Mouse (Mus musculus) heart, embryonic 10.5 days (tissue): ENCODE data around the gene Eqtn. TPM values are rescaled to one million over a fixed set of nuclear protein-coding genes. Genes with fewer than 3 reads are reported as not detected.

Source experiments
- DNase-seq: peaks from one replicate; pipeline ENCODE4 v3.0.0-alpha.2; 2017; ENCODE audit warnings: low spot score
- H3K27ac ChIP-seq: fragments of 300-500 bp; sonication (generic); 2 replicates; pipeline ENCODE4 v1.5.1; 2016; ENCODE audit warnings: mild to moderate bottlenecking
- H3K27me3 ChIP-seq: fragments of 300-500 bp; sonication (generic); 2 replicates; pipeline ENCODE4 v1.6.1; 2016; ENCODE audit warnings: mild to moderate bottlenecking; ENCODE audit not compliant: poor library complexity, insufficient read depth, severe bottlenecking
- H3K36me3 ChIP-seq: fragments of 300-500 bp; sonication (generic); 2 replicates; pipeline ENCODE4 v1.6.1; 2016; ENCODE audit warnings: mild to moderate bottlenecking, moderate library complexity
- H3K4me1 ChIP-seq: fragments of 300-500 bp; sonication (generic); 2 replicates; pipeline ENCODE4 v1.6.1; 2016; ENCODE audit warnings: mild to moderate bottlenecking
- H3K4me3 ChIP-seq: fragments of 300-500 bp; sonication (generic); 2 replicates; pipeline ENCODE4 v1.5.1; 2016; ENCODE audit warnings: mild to moderate bottlenecking, moderate library complexity
- H3K9me3 ChIP-seq: fragments of 300-500 bp; sonication (generic); 2 replicates; pipeline ENCODE4 v1.6.1; 2016; ENCODE audit warnings: mild to moderate bottlenecking, moderate library complexity
- whole genome bisulfite sequencing: fragments of 180-500 bp; shearing (Covaris S2); methylation state at CpG from one replicate; pipeline ENCODE4 v1.1.7; 2016; 5-methylcytosine and 5-hydroxymethylcytosine counted together
- polyA plus RNA-seq: library from polyadenylated mRNA; unstranded; fragments of >200 nt; fragmentation: Nextera tagmentation; extraction: Ambion mirVana; gene quantifications from 2 replicates; pipeline ENCODE4 v1.2.1, GENCODE M21; 2016

The Eqtn gene
- not detected in 2 replicates for polyA plus RNA-seq

- Histone ChIP-seq H3K27me3 (no peaks in the 10 kb centered on the region), H3K4me3 (no peak within 1 kb of the TSS), H3K4me1 (no peaks in the 10 kb centered on the region), H3K9me3 (no peaks in the 10 kb centered on the region), H3K36me3 (no peaks in the 10 kb centered on the region), H3K27ac (no peak within 1 kb of the TSS)
- no peak for DNase-seq
These were observed at the start of gene Eqtn for GRCm38 (mm10) chr4:94928743-94929142. TSS of gene Eqtn (minus strand) at chr4:94928843.

GRCm38 (mm10) chr4:94973321-94973720 lies 44.7 kb upstream of the Eqtn start:
- no peak overlapping the region for H3K4me3 ChIP-seq
- H3K27ac ChIP-seq: no peak overlapping the region
- no peaks in the 10 kb centered on the region for H3K9me3 ChIP-seq
- H3K4me1 ChIP-seq: peaks cover 11% of the 10 kb centered on the region
- H3K36me3 ChIP-seq: peaks cover 43% of the 10 kb centered on the region
- DNase-seq: no peak
- 88% methylated on average over 2 of the region's 2 CpGs for WGBS
- H3K27me3 ChIP-seq: no peaks in the 10 kb centered on the region

- WGBS: 70% methylated on average over 3 of the region's 3 CpGs
These were observed 24.1 kb upstream of the Eqtn start for GRCm38 (mm10) chr4:94952773-94953172.

GRCm38 (mm10) chr4:94941221-94941855 lies 12.7 kb upstream of the Eqtn start:
- H3K36me3 ChIP-seq: peaks cover 40% of the 10 kb centered on the region
- no peak overlapping the region for H3K4me3 ChIP-seq

More at GRCm38 (mm10) chr4:94952773-94953172, 24.1 kb upstream of the Eqtn start:
- no peak for DNase-seq
- Histone ChIP-seq H3K4me3 (no peak overlapping the region), H3K36me3 (peaks cover 76% of the 10 kb centered on the region), H3K27me3 (no peaks in the 10 kb centered on the region), H3K4me1 (no peaks in the 10 kb centered on the region), H3K27ac (no peak overlapping the region), H3K9me3 (no peaks in the 10 kb centered on the region)

GRCm38 (mm10) chr4:94901780-94902179 lies 26.9 kb downstream of the Eqtn start:
- DNase-seq: no peak
- 59% methylated on average over 3 of the region's 3 CpGs for WGBS
- H3K27me3 ChIP-seq: no peaks in the 10 kb centered on the region
- H3K36me3 ChIP-seq: no peaks in the 10 kb centered on the region
- no peaks in the 10 kb centered on the region for H3K9me3 ChIP-seq
- H3K27ac ChIP-seq: no peak overlapping the region
- H3K4me3 ChIP-seq: no peak overlapping the region
- H3K4me1 ChIP-seq: no peaks in the 10 kb centered on the region

More at GRCm38 (mm10) chr4:94941221-94941855, 12.7 kb upstream of the Eqtn start:
- H3K27me3 ChIP-seq: no peaks in the 10 kb centered on the region
- H3K9me3 ChIP-seq: no peaks in the 10 kb centered on the region
- H3K4me1 ChIP-seq: no peaks in the 10 kb centered on the region
- H3K27ac ChIP-seq: no peak overlapping the region
- DNase-seq: no peak
- 69% methylated on average over 11 of the region's 11 CpGs for WGBS

- Histone ChIP-seq H3K27ac (no peak overlapping the region), H3K4me3 (no peak overlapping the region), H3K36me3 (no peaks in the 10 kb centered on the region), H3K4me1 (no peaks in the 10 kb centered on the region), H3K27me3 (no peaks in the 10 kb centered on the region), H3K9me3 (no peaks in the 10 kb centered on the region)
- no peak for DNase-seq
- WGBS: 9% methylated on average over 2 of the region's 2 CpGs
These were observed 27.9 kb downstream of the Eqtn start for GRCm38 (mm10) chr4:94900744-94901143.

Other genes with a start within 250 kb of the Eqtn start
- 41.4 and 63.6 TPM in 2 replicates for gene Tek, start 189.6 kb downstream of the Eqtn start, polyA plus RNA-seq
- gene Mysm1, start 50.3 kb upstream of the Eqtn start, polyA plus RNA-seq: 18.6 and 22.3 TPM in 2 replicates
- 75.7 and 76.6 TPM in 2 replicates for gene Jun, start 123.4 kb upstream of the Eqtn start, polyA plus RNA-seq